ENCODE assay signal across 8 mouse cellular contexts in genomic region chr1:92902786-92903185, GRCm38 (mm10). TPM values are rescaled to one million over a fixed set of nuclear protein-coding genes. Genes with fewer than 3 reads are reported as not detected.
DNase-seq lines count a peak whose midpoint lies in the region; ATAC-seq and TF ChIP-seq lines count a peak whose summit lies in the region.

Ankmy1 (minus strand) TSS chr1:92902906.

- H3K9me3 ChIP-seq in ES-E14 (ENCODE audit: control insufficient read depth, insufficient read depth, low read depth, low read length) = no peaks in the 10 kb centered on the region
- no peaks in the 10 kb centered on the region for H3K9me3 ChIP-seq in midbrain, embryonic 16.5 days (replicated peaks; ENCODE audit: control insufficient read depth, low read length, poor library complexity, severe bottlenecking)
- no peaks in the 10 kb centered on the region for H3K9me3 ChIP-seq in stomach, postnatal 0 days (ENCODE audit: control insufficient read depth, low read length)

- in situ Hi-C loops in ES-E14 (cut with MboI; ENCODE audit: low sequenced_read_pairs in 2 of 2, unreplicated experiment in 2 of 2) = no loop called here

- no peaks in the 10 kb centered on the region for H3K79me2 ChIP-seq in liver, adult 2 months (ENCODE audit: control insufficient read depth, insufficient read depth, low read length)

- no peaks in the 10 kb centered on the region; the same call in 1 of the 2 replicates for H3K36me3 ChIP-seq in ES-E14 (ENCODE audit: control insufficient read depth, insufficient read depth, low read length, poor library complexity, severe bottlenecking)
- no peaks in the 10 kb centered on the region for H3K36me3 ChIP-seq in liver, adult 2 months (ENCODE audit: control insufficient read depth, insufficient read depth, low read length)
- no peaks in the 10 kb centered on the region for H3K36me3 ChIP-seq in midbrain, embryonic 16.5 days (ENCODE audit: control insufficient read depth, insufficient read depth, low read length)
- no peaks in the 10 kb centered on the region for H3K36me3 ChIP-seq in stomach, postnatal 0 days (ENCODE audit: control insufficient read depth, insufficient read depth, low read length)

- peaks cover 0 to 3% of the 10 kb centered on the region in 2 experiments; a peak in 1 of 4 replicates for H3K4me1 ChIP-seq in ES-E14 (ENCODE audit: control insufficient read depth in 2 of 2, insufficient read depth in 2 of 2, low read length in 2 of 2, poor library complexity in 1 of 2)
- H3K4me1 ChIP-seq in liver, adult 2 months (ENCODE audit: control insufficient read depth, insufficient read depth, low read length) = peaks cover 9% of the 10 kb centered on the region
- H3K4me1 ChIP-seq in midbrain, embryonic 16.5 days (ENCODE audit: control insufficient read depth, insufficient read depth, low read length) = peaks cover 4% of the 10 kb centered on the region
- H3K4me1 ChIP-seq in stomach, postnatal 0 days (replicated peaks; ENCODE audit: control insufficient read depth, insufficient read depth) = peaks cover 5% of the 10 kb centered on the region; the same call in 1 of the 2 replicates

- peak within 1 kb of the TSS; percentile 24 to 37; a peak in 2 of 4 replicates for H3K4me3 ChIP-seq in ES-E14 (ENCODE audit: insufficient read depth in 1 of 2, low read depth in 1 of 2, low read length in 2 of 2, poor library complexity in 1 of 2, severe bottlenecking in 1 of 2)
- H3K4me3 ChIP-seq in liver, adult 2 months (ENCODE audit: insufficient read depth, low read depth, low read length) = no peak within 1 kb of the TSS
- peak within 1 kb of the TSS; percentile 9; the same call in 1 of the 2 replicates for H3K4me3 ChIP-seq in midbrain, embryonic 16.5 days (ENCODE audit: low read depth, low read length)
- H3K4me3 ChIP-seq in stomach, postnatal 0 days (ENCODE audit: low read depth, low read length) = no peak within 1 kb of the TSS; the same call in 1 of the 2 replicates

- no peak for ATAC-seq in midbrain, embryonic 16.5 days
- ATAC-seq in stomach, postnatal 0 days (ENCODE audit: low FRiP score, low TSS enrichment) = peak; percentile 20; the same call in 1 of the 2 replicates
- ATAC-seq in erythroblast, adult 5-6 weeks (replicated peaks; ENCODE audit: low FRiP score, poor library complexity, severe bottlenecking) = no peak

- TF ChIP-seq EP300 in stomach, postnatal 0 days (optimal IDR thresholded peaks at IDR 0.05) = no peak

- H3K27ac ChIP-seq in ES-E14 (ENCODE audit: insufficient read depth, low read depth, low read length, poor library complexity, severe bottlenecking) = no peak within 1 kb of the TSS
- peak within 1 kb of the TSS; percentile 15; the same call in 1 of the 2 replicates for H3K27ac ChIP-seq in liver, adult 2 months (replicated peaks; ENCODE audit: insufficient read depth, low read depth, low read length)
- no peak within 1 kb of the TSS for H3K27ac ChIP-seq in midbrain, embryonic 16.5 days (ENCODE audit: low read length)
- H3K27ac ChIP-seq in stomach, postnatal 0 days (replicated peaks) = no peak within 1 kb of the TSS

- no peaks in the 10 kb centered on the region for H3K27me3 ChIP-seq in liver, adult 2 months (ENCODE audit: control insufficient read depth, insufficient read depth, low read length)
- H3K27me3 ChIP-seq in midbrain, embryonic 16.5 days (ENCODE audit: control insufficient read depth, insufficient read depth, low read depth, low read length) = no peaks in the 10 kb centered on the region; the same call in 1 of the 2 replicates
- no peaks in the 10 kb centered on the region for H3K27me3 ChIP-seq in stomach, postnatal 0 days (ENCODE audit: control insufficient read depth, insufficient read depth, low read length)

- no peak for TF ChIP-seq POLR2A in liver, adult 2 months (IDR thresholded peaks at IDR 0.05; ENCODE audit: extremely low read depth, insufficient read depth, low read length)

- no peak within 1 kb of the TSS for H3K9ac ChIP-seq in ES-E14 (ENCODE audit: insufficient read depth, low read depth, low read length, poor library complexity, severe bottlenecking)
- H3K9ac ChIP-seq in liver, adult 2 months (ENCODE audit: low read depth, low read length) = no peak within 1 kb of the TSS
- no peak within 1 kb of the TSS for H3K9ac ChIP-seq in midbrain, embryonic 16.5 days (ENCODE audit: low read depth, low read length)
- H3K9ac ChIP-seq in stomach, postnatal 0 days (ENCODE audit: low read length) = 0 out of 2 replicates have a peak within 1 kb of the TSS, but pooled peaks have one; percentile 0

- DNase-seq in ES-E14 (ENCODE audit: low read depth, low spot score) = peak; percentile 83
- DNase-seq in adrenal gland, adult 8-10 months = peak; percentile 63
- peak; percentile 65 for DNase-seq in forelimb bud, embryonic 11.5 days (ENCODE audit: low read depth, low spot score)
- peak; percentile 57 for DNase-seq in kidney, adult 9 months
- peak; percentile 49 for DNase-seq in liver, adult 2 months (ENCODE audit: extremely low read depth, low read depth, low spot score)
- peak; percentile 85 for DNase-seq in stomach, postnatal 0 days (ENCODE audit: low spot score)

- 7% methylated on average over 15 of the region's 15 CpGs for WGBS in liver, adult 2 months
- WGBS in midbrain, embryonic 16.5 days = under 1% methylated on average over 15 of the region's 15 CpGs
- WGBS in stomach, postnatal 0 days = under 1% methylated on average over 15 of the region's 15 CpGs

- H3K4me2 ChIP-seq in midbrain, embryonic 16.5 days (ENCODE audit: low read length) = peak within 1 kb of the TSS; percentile 32
- H3K4me2 ChIP-seq in stomach, postnatal 0 days (replicated peaks; ENCODE audit: low read depth) = peak within 1 kb of the TSS; percentile 38

- TF ChIP-seq CTCF in liver, adult 2 months (IDR thresholded peaks at IDR 0.05; ENCODE audit: low read depth, low read length) = no peak
- TF ChIP-seq CTCF in stomach, postnatal 0 days (IDR thresholded peaks at IDR 0.05; ENCODE audit: low read depth) = no peak

TF ChIP-seq in ES-E14, 5 proteins besides CTCF, POLR2A, EP300 and RAD21:
- TF ChIP-seq CHD2 (IDR thresholded peaks at IDR 0.05; ENCODE audit: low read depth, low read length) (no peak), ZNF384 (IDR thresholded peaks at IDR 0.05; ENCODE audit: low read depth, low read length) (no peak), MAFK (IDR thresholded peaks at IDR 0.05; ENCODE audit: insufficient read depth, low read depth, low read length) (no peak), HCFC1 (IDR thresholded peaks at IDR 0.05; ENCODE audit: borderline replicate concordance, insufficient read depth, low read length) (no peak)

RNA-seq across cellular contexts. Expression of gene Ankmy1, which starts in this region (rescaled TPM):
- 0.71 and 1.6 TPM in 2 replicates for total RNA-seq in ES-E14 (2012; rRNA removed)
- 1 to 10 TPM; 1.0 to 1.9 (median 1.3) TPM for total RNA-seq in adrenal gland, adult 8-10 months (2022)
- 0.07 and 0.09 TPM in 2 replicates for total RNA-seq in liver, adult 2 months (2014; rRNA removed)
- polyA plus RNA-seq in liver, adult 2 months (2012; rRNA removed) = not detected in 2 replicates
- polyA plus RNA-seq in midbrain, embryonic 16.5 days (2015; fragmentation: Nextera tagmentation; extraction: Ambion mirVana) = 0.63 and 0.82 TPM in 2 replicates
- 0.06 and 0.16 TPM in 2 replicates for polyA plus RNA-seq in stomach, postnatal 0 days (2015; fragmentation: Nextera tagmentation; extraction: Ambion mirVana)
- not detected in 2 replicates for total RNA-seq in erythroblast, adult 5-6 weeks (2015; ENCODE audit: low replicate concordance)
- not detected in 2 replicates for total RNA-seq in erythroblast, adult 5-6 weeks (2017; ENCODE audit: low replicate concordance)

Comparison
In these comparisons a context has a peak if more than half of its experiments do, and no peak if none do; other contexts are left out.
1. Peak in DNase-seq and H3K27ac ChIP-seq in liver, adult 2 months; RNA of the gene not detected or under 1 TPM.
2. Peak in DNase-seq, ATAC-seq, H3K9ac ChIP-seq and H3K4me2 ChIP-seq in stomach, postnatal 0 days; RNA of the gene not detected or under 1 TPM.
3. H3K4me3 ChIP-seq: peak in ES-E14 (2 of 2) and midbrain, embryonic 16.5 days (single experiment); none in liver, adult 2 months (single experiment) and stomach, postnatal 0 days (single experiment).
4. Peak in every context shown above with its lines, with median percentiles within 50 percentile points of each other: DNase-seq.